Comparison of ENCODE assay signal across 26 mouse cellular contexts in the genomic region with DNA sequence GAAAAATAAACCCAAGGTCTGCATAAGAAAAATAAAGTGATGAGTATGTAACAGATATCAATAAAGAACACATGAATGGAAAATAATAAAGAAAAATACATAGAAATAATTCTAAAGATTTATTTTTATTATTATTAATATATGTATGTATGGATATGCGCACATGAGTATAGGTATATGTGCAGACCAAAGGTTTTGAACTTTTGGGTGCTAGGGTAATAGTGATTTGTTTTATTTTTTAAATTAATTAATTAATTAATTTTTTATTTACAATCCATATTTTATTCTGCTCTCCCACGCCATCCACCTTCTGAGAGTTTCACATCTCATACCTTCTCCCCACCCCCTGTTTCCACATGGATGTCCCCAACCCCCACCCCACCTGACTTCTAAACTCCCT.
"Had no signal": no experiment of that assay in that cellular context is flagged by ENCODE, and none has a peak within 500 bp of the region (broad histone marks: within the 10 kb centered on the region; RNA-seq: fewer than 3 reads in every experiment).

No protein-coding gene starts in this region.

- H3K9ac ChIP-seq: heart, embryonic 13.5 days; heart, embryonic 15.5 days; hindbrain, embryonic 14.5 days; intestine, embryonic 15.5 days; limb, embryonic 12.5 days; liver, embryonic 13.5 days had no signal

- H3K4me2 ChIP-seq: heart, embryonic 13.5 days; heart, embryonic 15.5 days; hindbrain, embryonic 14.5 days; intestine, embryonic 15.5 days; limb, embryonic 12.5 days; liver, embryonic 11.5 days; liver, embryonic 13.5 days had no signal

- ATAC-seq: hindbrain, embryonic 16.5 days; inflammation-experienced regulatory T-cells, adult 6 months; intestine, embryonic 15.5 days; intestine, postnatal 0 days had no signal

- H3K9me3 ChIP-seq: heart, embryonic 10.5 days; heart, embryonic 13.5 days; heart, embryonic 15.5 days; hindbrain, embryonic 10.5 days; intestine, embryonic 15.5 days; limb, embryonic 12.5 days; liver, embryonic 13.5 days had no signal

- H3K27me3 ChIP-seq: heart, embryonic 13.5 days; heart, embryonic 15.5 days; intestine, embryonic 15.5 days; limb, embryonic 12.5 days; liver, embryonic 13.5 days had no signal

- H3K4me1 ChIP-seq: heart, embryonic 10.5 days; heart, embryonic 13.5 days; heart, embryonic 15.5 days; hindbrain, embryonic 10.5 days; intestine, embryonic 15.5 days; limb, embryonic 12.5 days; liver, embryonic 13.5 days had no signal

- H3K4me3 ChIP-seq: gastrocnemius, adult 2 months; heart, embryonic 10.5 days; heart, embryonic 13.5 days; heart, embryonic 15.5 days; hindbrain, embryonic 10.5 days; intestine, embryonic 15.5 days; layer of hippocampus, adult 2 months; left cerebral cortex, adult 2 months; limb, embryonic 12.5 days; liver, embryonic 13.5 days had no signal

- H3K36me3 ChIP-seq: heart, embryonic 10.5 days; heart, embryonic 13.5 days; heart, embryonic 15.5 days; hindbrain, embryonic 10.5 days; intestine, embryonic 15.5 days; limb, embryonic 12.5 days; liver, embryonic 13.5 days had no signal

- H3K27ac ChIP-seq: gastrocnemius, adult 2 months; heart, embryonic 10.5 days; heart, embryonic 13.5 days; heart, embryonic 15.5 days; hindbrain, embryonic 10.5 days; hindbrain, embryonic 14.5 days; intestine, embryonic 15.5 days; layer of hippocampus, adult 2 months; left cerebral cortex, adult 2 months; limb, embryonic 12.5 days; liver, embryonic 13.5 days had no signal

- DNase-seq: gastrocnemius, adult 2 months; gastrocnemius, postnatal 10 days; gastrocnemius, postnatal 25 days; heart, adult 18-20 months; heart, postnatal 14 days; heart, postnatal 4 days; kidney, adult 18-20 months; kidney, adult 8-10 months; kidney, postnatal 10 days; kidney, postnatal 25 days; kidney, postnatal 4 days; liver; liver, embryonic 13.5 days had no signal
